Mouse (Mus musculus) central nervous system, embryonic 18 days (tissue): Measurements from ENCODE around the gene Tmem127. TPM values are rescaled to one million over a fixed set of nuclear protein-coding genes. Genes with fewer than 3 reads are reported as not detected.

Experiments
- polyA plus RNA-seq: library from polyadenylated mRNA; depleted of rRNA; stranded (reverse); fragments of >200 nt; gene quantifications from 2 replicates; pipeline ENCODE4 v1.2.3, GENCODE M21; 2012; rRNA removed

Tmem127 gene
- polyA plus RNA-seq = 57.8 and 71.0 TPM in 2 replicates

DNA sequence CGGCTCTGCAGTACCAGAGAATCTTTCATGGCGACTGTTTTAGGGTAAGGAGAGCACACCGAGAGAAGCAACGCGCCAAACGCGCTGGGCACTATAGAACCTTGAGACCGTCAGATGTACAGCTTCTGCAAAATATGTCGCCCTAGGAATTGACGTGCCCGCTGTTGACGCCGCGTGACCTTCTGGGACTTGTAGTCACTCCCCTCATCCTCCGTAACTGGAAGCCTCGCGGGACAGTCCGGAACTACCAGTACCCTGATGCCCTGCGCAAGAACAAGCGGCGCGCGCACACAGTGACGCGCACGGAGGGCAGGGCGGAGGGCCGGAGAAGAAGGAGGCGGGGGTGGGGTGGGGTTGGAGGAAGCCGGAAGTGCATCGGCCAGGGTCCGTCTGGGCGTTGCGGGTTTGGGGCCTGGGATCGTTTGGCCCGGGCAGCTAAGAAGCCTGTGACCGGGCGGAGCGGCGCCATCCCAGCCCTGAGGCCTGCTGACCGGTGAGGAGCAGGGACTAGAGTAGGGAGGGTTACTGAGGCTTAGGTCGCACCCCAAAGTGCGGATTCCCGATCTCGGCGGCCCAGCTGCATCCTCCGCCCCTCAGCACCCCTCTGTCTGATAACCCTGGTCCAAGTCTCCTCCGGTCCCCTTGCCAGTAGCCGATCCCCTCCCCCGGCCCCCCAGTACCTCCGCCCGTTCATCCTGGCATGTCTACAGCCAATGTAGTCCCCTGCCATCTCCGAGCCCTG is at the start of gene Tmem127, which contains the start of gene Ciao1:
Gene Tmem127 (plus strand): TSS at position 317 of the 742 bp plus-strand sequence.
Gene Ciao1 (minus strand): TSS at position 225 of the 742 bp plus-strand sequence.

DNA sequence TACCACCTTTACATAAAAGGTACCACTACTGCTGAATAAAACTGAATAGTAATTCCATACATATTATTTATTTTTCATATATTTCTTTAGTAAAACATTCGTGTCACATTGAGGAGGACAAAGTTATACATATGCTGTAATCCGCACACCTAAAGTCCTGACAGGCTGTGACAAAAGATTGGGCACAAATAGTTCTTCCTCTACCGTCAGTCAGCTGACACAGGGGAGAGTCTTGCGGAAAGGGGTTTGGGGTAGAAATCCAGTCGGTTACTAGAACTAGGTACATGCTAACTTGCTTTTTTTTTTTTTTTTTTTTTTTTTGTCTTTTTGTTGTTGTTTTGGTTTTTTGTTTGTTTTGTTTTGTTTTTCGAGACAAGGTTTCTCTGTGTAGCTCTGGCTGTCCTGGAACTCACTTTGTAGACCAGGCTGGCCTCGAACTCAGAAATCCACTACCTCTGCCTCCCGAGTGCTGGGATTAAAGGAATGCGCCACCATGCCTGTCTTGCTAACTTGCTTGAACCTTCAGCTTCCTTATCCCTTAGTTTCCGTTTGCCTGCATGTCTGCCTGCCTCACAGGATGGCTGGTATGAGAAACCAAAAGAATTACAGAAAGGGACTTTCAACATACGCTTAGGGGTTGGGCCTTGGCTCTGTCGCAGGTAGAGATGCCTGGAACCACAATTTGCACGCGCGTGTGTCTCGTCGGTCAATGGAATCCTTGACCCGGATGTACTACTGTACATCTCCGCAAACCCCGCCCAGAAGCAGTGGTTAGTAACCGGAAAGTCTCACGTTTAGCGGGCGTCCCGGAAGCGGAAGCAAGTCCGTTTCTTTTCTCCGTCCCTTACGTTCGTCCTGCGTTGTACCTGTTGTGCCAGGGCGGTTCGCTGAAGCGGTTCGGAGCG is 39.9 kb upstream of the Tmem127 start, which contains the start of the genes 1810024B03Rik and Snrnp200:
Gene 1810024B03Rik (minus strand): TSS at position 734 of the 905 bp plus-strand sequence.
Gene Snrnp200 (plus strand): TSS at position 840 of the 905 bp plus-strand sequence.

DNA sequence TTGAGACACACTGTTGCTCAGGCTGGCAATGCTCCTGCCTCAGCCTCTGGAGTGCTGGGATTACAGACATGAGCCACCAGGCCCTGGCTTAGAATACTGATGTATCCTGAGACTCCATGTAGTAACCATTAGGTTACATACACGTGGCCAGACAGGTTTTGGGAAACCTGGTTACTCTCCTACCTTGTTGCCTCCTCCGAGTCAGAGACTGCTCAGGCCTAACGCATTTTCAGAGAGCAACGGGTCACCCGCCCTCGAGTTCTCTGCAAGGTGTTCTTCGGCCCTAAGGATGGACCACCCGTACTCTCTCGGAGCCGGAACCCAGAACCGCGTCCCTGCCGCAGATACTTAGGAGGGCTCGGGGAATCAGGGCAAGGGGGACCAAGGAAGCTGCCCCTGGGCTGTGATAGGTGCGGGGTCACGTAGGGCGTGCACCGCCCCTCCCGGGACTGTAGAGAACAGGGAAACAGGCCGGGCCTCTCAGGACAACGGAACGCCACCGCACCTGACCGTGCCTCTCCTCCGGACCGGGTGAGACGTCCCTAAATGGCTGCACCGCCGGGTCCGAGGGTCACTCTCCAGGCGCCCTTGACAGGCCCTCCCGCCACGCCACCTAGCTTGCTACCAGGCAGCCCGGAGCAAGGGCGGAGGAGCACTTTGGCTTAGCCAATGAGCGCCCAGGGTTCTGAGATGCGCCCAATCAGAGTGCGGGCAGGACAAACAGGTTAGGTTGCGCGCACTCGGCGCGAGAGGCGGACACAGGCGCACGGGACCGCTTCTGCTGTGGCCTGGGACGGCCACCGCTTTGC is 22.0 kb downstream of the Tmem127 start, which contains the start of gene Stard7:
Gene Stard7 (plus strand): TSS at position 728 of the 809 bp plus-strand sequence.

Other genes starting within 250 kb of the Tmem127 start
- 10.4 and 11.2 TPM in 2 replicates for gene Ap4e1, start 239.2 kb upstream of the Tmem127 start, polyA plus RNA-seq
- gene Blvra, start 177.2 kb upstream of the Tmem127 start, polyA plus RNA-seq = 19.1 and 20.5 TPM in 2 replicates
- gene Ncaph, start 114.0 kb upstream of the Tmem127 start, polyA plus RNA-seq = 10.7 and 12.8 TPM in 2 replicates
- gene Itpripl1, start 104.5 kb upstream of the Tmem127 start, polyA plus RNA-seq = 6.7 and 7.0 TPM in 2 replicates
- 0.90 and 0.98 TPM in 2 replicates for gene 1810024B03Rik, start 39.6 kb upstream of the Tmem127 start, polyA plus RNA-seq
- 74.8 and 77.0 TPM in 2 replicates for gene Snrnp200, start 39.5 kb upstream of the Tmem127 start, polyA plus RNA-seq
- 62.8 and 64.7 TPM in 2 replicates for gene Ciao1, start 92 bp upstream of the Tmem127 start, polyA plus RNA-seq
- 106 and 109 TPM in 2 replicates for gene Stard7, start 22.3 kb downstream of the Tmem127 start, polyA plus RNA-seq
- gene Dusp2, start 88.3 kb downstream of the Tmem127 start, polyA plus RNA-seq = 9.7 and 10.0 TPM in 2 replicates
- gene Astl, start 90.7 kb downstream of the Tmem127 start, polyA plus RNA-seq = 0.03 TPM in 1 of 2 replicates, not detected in the other
- 0.40 TPM in 2 replicates for gene Adra2b, start 115.3 kb downstream of the Tmem127 start, polyA plus RNA-seq
- 0.13 and 0.16 TPM in 2 replicates for gene Gpat2, start 177.3 kb downstream of the Tmem127 start, polyA plus RNA-seq
- 23.8 and 24.5 TPM in 2 replicates for gene Fahd2a, start 196.7 kb downstream of the Tmem127 start, polyA plus RNA-seq